Mouse (Mus musculus) urinary bladder, postnatal 36 days (tissue): ENCODE data around the gene Gm11099.

Experiments used
- DNase-seq, 2 experiments: peaks; one replicate each; pipeline ENCODE4 v3.0.0; 2022; ENCODE audit warnings: low spot score in 2 of 2, mixed read lengths in 1 of 2

The Gm11099 gene

GRCm38 (mm10) chr2:58859134-58859533 is at the start of gene Gm11099:
Gm11099 (plus strand) TSS chr2:58859434.
- no peak for DNase-seq

- DNase-seq: no peak
Measured at GRCm38 (mm10) chr2:58812941-58813340, 46.3 kb upstream of the Gm11099 start.

GRCm38 (mm10) chr2:58828910-58829600 is 30.2 kb upstream of the Gm11099 start:
- DNase-seq: no peak

- peak; percentile 27 to 30 for DNase-seq
Measured at GRCm38 (mm10) chr2:58829981-58830742, 29.1 kb upstream of the Gm11099 start.

- DNase-seq: no peak
Measured at GRCm38 (mm10) chr2:58832253-58832980, 26.8 kb upstream of the Gm11099 start.

- DNase-seq: no peak
Measured at GRCm38 (mm10) chr2:58841021-58841420, 18.2 kb upstream of the Gm11099 start.

- DNase-seq: no peak
Measured at GRCm38 (mm10) chr2:58842443-58842842, 16.8 kb upstream of the Gm11099 start.

- DNase-seq: no peak
Measured at GRCm38 (mm10) chr2:58844499-58844898, 14.7 kb upstream of the Gm11099 start.

- no peak for DNase-seq
Measured at GRCm38 (mm10) chr2:58879876-58880275, 20.6 kb downstream of the Gm11099 start.

GRCm38 (mm10) chr2:58905057-58905456 is 45.8 kb downstream of the Gm11099 start:
- no peak for DNase-seq

- no peak for DNase-seq
Measured at GRCm38 (mm10) chr2:58906814-58907516, 47.7 kb downstream of the Gm11099 start.

- DNase-seq: no peak
Measured at GRCm38 (mm10) chr2:58912339-58912738, 53.1 kb downstream of the Gm11099 start.

GRCm38 (mm10) chr2:58918351-58918750 is 59.1 kb downstream of the Gm11099 start:
- no peak for DNase-seq

GRCm38 (mm10) chr2:58925551-58925950 is 66.3 kb downstream of the Gm11099 start:
- no peak for DNase-seq

- no peak for DNase-seq
Measured at GRCm38 (mm10) chr2:58941361-58941760, 82.1 kb downstream of the Gm11099 start.

GRCm38 (mm10) chr2:58948796-58949195 is 89.6 kb downstream of the Gm11099 start:
- no peak for DNase-seq

- no peak for DNase-seq
Measured at GRCm38 (mm10) chr2:58952101-58952500, 92.9 kb downstream of the Gm11099 start.

- no peak for DNase-seq
Measured at GRCm38 (mm10) chr2:58956351-58956750, 97.1 kb downstream of the Gm11099 start.

- no peak for DNase-seq
Measured at GRCm38 (mm10) chr2:58956770-58957300, 97.6 kb downstream of the Gm11099 start.
